Mouse (Mus musculus): ENCODE results near the gene 4933425L06Rik. TPM values are rescaled to one million over a fixed set of nuclear protein-coding genes. Genes with fewer than 3 reads are reported as not detected.

The 4933425L06Rik gene
- polyA plus RNA-seq, 1 experiment from 2014 or later, result not detected

DNA sequence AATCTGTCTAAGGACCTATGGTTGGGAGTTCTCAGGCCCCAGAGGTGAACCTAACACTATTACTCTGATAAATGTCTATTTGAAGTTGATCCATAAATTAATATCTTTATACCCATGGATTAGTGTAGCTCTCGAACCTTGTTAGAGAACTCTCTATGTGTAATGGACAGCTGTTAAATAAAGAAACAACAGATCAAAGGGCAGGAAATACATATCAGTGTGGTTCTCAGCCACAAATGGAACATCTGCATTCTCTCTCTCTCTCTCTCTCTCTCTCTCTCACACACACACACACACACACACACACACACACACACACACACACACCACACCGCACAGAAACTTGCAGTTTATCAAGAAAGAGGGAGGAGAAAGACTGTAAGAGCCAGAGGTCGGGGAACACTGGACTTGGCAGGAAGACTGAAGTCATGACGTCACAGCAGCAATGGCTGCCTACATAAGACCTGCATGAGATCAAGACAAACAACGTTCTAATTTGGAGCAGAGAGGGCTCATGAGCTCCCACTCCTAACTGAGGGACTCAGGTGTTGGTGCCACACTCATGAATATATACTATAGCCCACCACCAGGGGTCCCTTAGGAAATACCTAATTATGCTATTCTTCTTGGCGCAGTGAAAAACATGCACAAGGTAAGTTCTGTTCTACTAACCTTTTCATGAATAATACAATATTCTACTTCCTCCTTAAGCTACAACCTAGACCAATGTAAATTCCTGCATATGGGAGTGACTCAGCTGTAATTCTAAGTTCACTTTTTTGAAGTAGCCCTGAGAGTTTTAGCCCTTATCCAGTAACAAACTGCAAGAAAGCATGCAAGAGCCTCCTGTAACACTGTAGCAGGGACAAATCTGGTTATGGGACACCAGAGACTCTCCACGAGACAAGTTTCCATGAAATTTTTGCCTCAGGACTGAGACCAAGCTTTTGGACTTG lies 14.8 kb upstream of the 4933425L06Rik start:
- Histone ChIP-seq H3K27me3 (no peaks in the 10 kb centered on the region), H3K9me3 (no peaks in the 10 kb centered on the region), H3K9ac (no peak overlapping the region), H3K4me2 (replicated peaks) (no peak overlapping the region), H3K4me1 (no peaks in the 10 kb centered on the region), H3K4me3 (no peak overlapping the region), H3K27ac (no peak overlapping the region), H3K36me3 (no peaks in the 10 kb centered on the region)
- 69% methylated on average over 7 of the region's 7 CpGs for WGBS
- ATAC-seq (ENCODE audit: insufficient number of reproducible peaks, insufficient read depth, low FRiP score, low TSS enrichment), result no peak

- no peak overlapping the region for H3K4me2 ChIP-seq (replicated peaks)
- 85% methylated on average over 3 of the region's 3 CpGs for WGBS
- no peaks in the 10 kb centered on the region for H3K27me3 ChIP-seq
- H3K27ac ChIP-seq, result no peak overlapping the region
- ATAC-seq (ENCODE audit: insufficient number of reproducible peaks, insufficient read depth, low FRiP score, low TSS enrichment), result no peak
- no peaks in the 10 kb centered on the region for H3K4me1 ChIP-seq
- H3K9ac ChIP-seq, result no peak overlapping the region
- H3K4me3 ChIP-seq, result no peak overlapping the region
- H3K9me3 ChIP-seq, result no peaks in the 10 kb centered on the region
- H3K36me3 ChIP-seq, result no peaks in the 10 kb centered on the region
Observed at GRCm38 (mm10) chr13:105089276-105089675, 7.4 kb downstream of the 4933425L06Rik start.

GRCm38 (mm10) chr13:105096316-105096715 lies 14.4 kb downstream of the 4933425L06Rik start:
- Histone ChIP-seq H3K27me3 (no peaks in the 10 kb centered on the region), H3K4me2 (replicated peaks) (no peak overlapping the region), H3K36me3 (no peaks in the 10 kb centered on the region), H3K4me1 (no peaks in the 10 kb centered on the region), H3K4me3 (no peak overlapping the region), H3K9ac (no peak overlapping the region), H3K27ac (no peak overlapping the region), H3K9me3 (no peaks in the 10 kb centered on the region)
- no peak for ATAC-seq (ENCODE audit: insufficient number of reproducible peaks, insufficient read depth, low FRiP score, low TSS enrichment)
- 85% methylated on average over 2 of the region's 2 CpGs for WGBS

- no peak overlapping the region for H3K4me2 ChIP-seq (replicated peaks)
- no peaks in the 10 kb centered on the region for H3K36me3 ChIP-seq
- H3K4me3 ChIP-seq, result no peak overlapping the region
- H3K9me3 ChIP-seq, result no peaks in the 10 kb centered on the region
- 87% methylated on average over 4 of the region's 4 CpGs for WGBS
- no peaks in the 10 kb centered on the region for H3K27me3 ChIP-seq
- no peak for ATAC-seq (ENCODE audit: insufficient number of reproducible peaks, insufficient read depth, low FRiP score, low TSS enrichment)
- no peaks in the 10 kb centered on the region for H3K4me1 ChIP-seq
- no peak overlapping the region for H3K9ac ChIP-seq
- no peak overlapping the region for H3K27ac ChIP-seq
Observed at GRCm38 (mm10) chr13:105100705-105101104, 18.8 kb downstream of the 4933425L06Rik start.

DNA sequence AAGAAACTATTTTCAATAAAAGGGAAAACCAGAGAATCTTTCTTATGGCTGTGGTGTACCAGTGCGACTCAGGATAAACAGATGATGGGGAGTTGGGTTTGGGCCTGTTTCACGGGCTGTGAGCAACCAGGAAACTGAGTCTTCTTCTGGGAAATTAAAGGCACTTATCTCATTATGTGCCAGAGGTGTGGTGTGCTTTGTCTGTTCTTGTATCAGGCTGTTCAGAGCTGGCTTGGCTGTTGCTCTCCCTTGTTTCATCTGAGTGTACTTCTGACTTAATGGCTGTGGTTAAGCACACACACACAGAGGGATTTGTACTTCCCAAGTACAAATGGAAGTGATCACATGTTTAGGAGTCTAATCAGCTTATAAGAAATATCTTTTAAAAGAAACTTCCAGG lies 22.5 kb downstream of the 4933425L06Rik start:
- Histone ChIP-seq H3K9me3 (no peaks in the 10 kb centered on the region), H3K36me3 (no peaks in the 10 kb centered on the region), H3K4me3 (no peak overlapping the region), H3K9ac (no peak overlapping the region), H3K27ac (no peak overlapping the region), H3K27me3 (no peaks in the 10 kb centered on the region), H3K4me1 (no peaks in the 10 kb centered on the region), H3K4me2 (replicated peaks) (no peak overlapping the region)
- 80% methylated on average over 2 of the region's 2 CpGs for WGBS
- no peak for ATAC-seq (ENCODE audit: insufficient number of reproducible peaks, insufficient read depth, low FRiP score, low TSS enrichment)

DNA sequence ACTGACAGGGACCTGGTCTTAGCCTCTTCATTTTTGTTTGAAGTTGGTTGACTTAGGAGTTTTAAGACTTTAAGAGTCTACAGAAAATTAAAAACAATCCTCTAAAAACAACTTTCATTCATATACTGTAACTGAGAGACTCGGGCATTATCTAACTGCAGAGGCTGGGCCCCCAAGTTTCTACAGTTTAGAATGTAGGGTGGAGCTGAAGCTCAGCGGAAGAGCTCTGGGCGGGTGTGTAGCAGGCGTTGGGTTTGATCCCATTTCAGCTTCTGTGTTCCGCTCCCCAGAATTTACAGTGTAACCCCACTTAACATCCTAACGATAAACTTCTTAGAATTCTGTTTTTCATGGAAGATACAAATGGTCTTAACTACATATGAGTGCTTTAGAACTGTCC lies 29.7 kb downstream of the 4933425L06Rik start:
- WGBS, result 87% methylated on average over 6 of the region's 6 CpGs
- Histone ChIP-seq H3K27ac (no peak overlapping the region), H3K4me3 (no peak overlapping the region), H3K9ac (no peak overlapping the region), H3K27me3 (no peaks in the 10 kb centered on the region), H3K4me2 (replicated peaks) (no peak overlapping the region), H3K9me3 (no peaks in the 10 kb centered on the region), H3K4me1 (no peaks in the 10 kb centered on the region), H3K36me3 (no peaks in the 10 kb centered on the region)
- ATAC-seq (ENCODE audit: insufficient number of reproducible peaks, insufficient read depth, low FRiP score, low TSS enrichment), result no peak

GRCm38 (mm10) chr13:105121617-105122016 lies 39.7 kb downstream of the 4933425L06Rik start:
- no peak overlapping the region for H3K9ac ChIP-seq
- no peak overlapping the region for H3K27ac ChIP-seq
- no peaks in the 10 kb centered on the region for H3K27me3 ChIP-seq
- no peak overlapping the region for H3K4me2 ChIP-seq (replicated peaks)
- no peaks in the 10 kb centered on the region for H3K9me3 ChIP-seq
- H3K4me3 ChIP-seq, result no peak overlapping the region
- ATAC-seq (ENCODE audit: insufficient number of reproducible peaks, insufficient read depth, low FRiP score, low TSS enrichment), result no peak
- H3K4me1 ChIP-seq, result no peaks in the 10 kb centered on the region
- no peaks in the 10 kb centered on the region for H3K36me3 ChIP-seq

GRCm38 (mm10) chr13:105122092-105122491 lies 40.2 kb downstream of the 4933425L06Rik start:
- no peak overlapping the region for H3K9ac ChIP-seq
- no peaks in the 10 kb centered on the region for H3K9me3 ChIP-seq
- H3K4me2 ChIP-seq (replicated peaks), result no peak overlapping the region
- no peak for ATAC-seq (ENCODE audit: insufficient number of reproducible peaks, insufficient read depth, low FRiP score, low TSS enrichment)
- no peaks in the 10 kb centered on the region for H3K4me1 ChIP-seq
- no peaks in the 10 kb centered on the region for H3K36me3 ChIP-seq
- no peak overlapping the region for H3K4me3 ChIP-seq
- H3K27ac ChIP-seq, result no peak overlapping the region
- H3K27me3 ChIP-seq, result no peaks in the 10 kb centered on the region
- WGBS, result 90% methylated on average over 3 of the region's 3 CpGs

- H3K9ac ChIP-seq, result no peak overlapping the region
- no peak for ATAC-seq (ENCODE audit: insufficient number of reproducible peaks, insufficient read depth, low FRiP score, low TSS enrichment)
- no peak overlapping the region for H3K4me2 ChIP-seq (replicated peaks)
- WGBS, result 72% methylated on average over 6 of the region's 6 CpGs
- no peaks in the 10 kb centered on the region for H3K27me3 ChIP-seq
- H3K27ac ChIP-seq, result no peak overlapping the region
- H3K4me3 ChIP-seq, result no peak overlapping the region
- no peaks in the 10 kb centered on the region for H3K36me3 ChIP-seq
- H3K4me1 ChIP-seq, result no peaks in the 10 kb centered on the region
- no peaks in the 10 kb centered on the region for H3K9me3 ChIP-seq
Observed at GRCm38 (mm10) chr13:105130080-105130479, 48.2 kb downstream of the 4933425L06Rik start.

DNA sequence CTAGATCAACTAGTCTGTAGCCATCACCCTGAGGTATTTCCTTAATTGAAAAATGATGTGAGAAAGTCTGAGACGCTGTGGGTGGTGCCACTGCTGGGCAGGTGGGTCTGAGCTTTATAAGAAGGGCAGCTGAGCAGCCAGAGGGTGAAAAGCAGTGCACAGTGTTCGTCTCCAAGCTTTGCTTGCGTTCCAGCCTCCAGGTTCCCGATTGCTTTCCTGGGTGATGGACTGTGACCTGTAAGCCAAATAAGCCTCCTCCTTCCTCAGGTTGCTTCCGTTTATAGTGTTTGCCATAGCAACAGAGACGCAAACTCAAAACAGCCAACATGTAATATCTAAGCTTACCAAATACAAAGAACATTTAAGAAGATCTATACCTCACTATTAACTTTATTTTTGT lies 50.4 kb downstream of the 4933425L06Rik start:
- H3K9me3 ChIP-seq, result no peaks in the 10 kb centered on the region
- no peaks in the 10 kb centered on the region for H3K4me1 ChIP-seq
- H3K36me3 ChIP-seq, result no peaks in the 10 kb centered on the region
- H3K9ac ChIP-seq, result no peak overlapping the region
- 75% methylated on average over 6 of the region's 6 CpGs for WGBS
- no peaks in the 10 kb centered on the region for H3K27me3 ChIP-seq
- H3K4me3 ChIP-seq, result no peak overlapping the region
- H3K27ac ChIP-seq, result no peak overlapping the region
- no peak overlapping the region for H3K4me2 ChIP-seq (replicated peaks)
- ATAC-seq (ENCODE audit: insufficient number of reproducible peaks, insufficient read depth, low FRiP score, low TSS enrichment), result no peak

DNA sequence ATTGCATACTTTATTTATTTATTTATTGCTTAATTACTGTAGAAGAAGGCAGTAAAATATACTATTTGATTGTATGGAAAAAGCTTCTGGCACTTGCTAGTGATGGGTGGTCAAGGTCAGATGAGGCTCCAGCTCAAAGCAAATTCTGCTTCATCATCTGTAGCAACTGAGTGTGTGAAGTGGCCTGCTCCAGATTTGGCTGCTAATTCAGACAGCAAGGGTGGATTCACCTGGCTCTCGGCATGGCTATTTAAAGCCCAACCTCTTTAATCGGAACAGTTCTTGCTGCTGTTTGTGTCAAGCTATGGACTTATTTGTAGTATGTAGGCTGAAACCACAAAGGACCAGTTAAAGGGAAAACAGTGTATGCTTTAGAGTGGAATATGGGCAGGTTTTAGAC lies 50.9 kb downstream of the 4933425L06Rik start:
- H3K4me1 ChIP-seq, result no peaks in the 10 kb centered on the region

GRCm38 (mm10) chr13:105134397-105134796 lies 52.5 kb downstream of the 4933425L06Rik start:
- H3K36me3 ChIP-seq, result no peaks in the 10 kb centered on the region
- no peak overlapping the region for H3K27ac ChIP-seq
- H3K4me3 ChIP-seq, result no peak overlapping the region
- H3K9me3 ChIP-seq, result no peaks in the 10 kb centered on the region
- H3K9ac ChIP-seq, result no peak overlapping the region
- H3K27me3 ChIP-seq, result no peaks in the 10 kb centered on the region
- 74% methylated on average over 5 of the region's 5 CpGs for WGBS
- H3K4me1 ChIP-seq, result no peaks in the 10 kb centered on the region
- no peak overlapping the region for H3K4me2 ChIP-seq (replicated peaks)
- no peak for ATAC-seq (ENCODE audit: insufficient number of reproducible peaks, insufficient read depth, low FRiP score, low TSS enrichment)

More for the DNA sequence above, 50.9 kb downstream of the 4933425L06Rik start:
- H3K9me3 ChIP-seq, result no peaks in the 10 kb centered on the region
- no peak for ATAC-seq (ENCODE audit: insufficient number of reproducible peaks, insufficient read depth, low FRiP score, low TSS enrichment)
- H3K4me2 ChIP-seq (replicated peaks), result no peak overlapping the region
- no peak overlapping the region for H3K4me3 ChIP-seq
- H3K27me3 ChIP-seq, result no peaks in the 10 kb centered on the region
- H3K9ac ChIP-seq, result no peak overlapping the region
- 78% methylated on average over 2 of the region's 2 CpGs for WGBS
- no peak overlapping the region for H3K27ac ChIP-seq
- no peaks in the 10 kb centered on the region for H3K36me3 ChIP-seq
